Mouse (Mus musculus): Measurements from ENCODE around the gene Pde4d. TPM values are rescaled to one million over a fixed set of nuclear protein-coding genes. Genes with fewer than 3 reads are reported as not detected.

The Pde4d gene
- polyA plus RNA-seq, 2 experiments: 11.7 to 17.3 TPM

- Histone ChIP-seq H3K27ac (replicated peaks; ENCODE audit: low read depth, low read length) (no peak overlapping the region), H3K36me3 (ENCODE audit: control insufficient read depth, insufficient read depth, low read length) (no peaks in the 10 kb centered on the region), H3K9me3 (ENCODE audit: control insufficient read depth, low read length) (no peaks in the 10 kb centered on the region), H3K4me3 (replicated peaks; ENCODE audit: low read length) (no peak overlapping the region), H3K9ac (ENCODE audit: low read depth, low read length, severe bottlenecking) (no peak overlapping the region), H3K4me2 (replicated peaks; ENCODE audit: low read depth, low read length, severe bottlenecking) (no peak overlapping the region), H3K4me1 (ENCODE audit: control insufficient read depth, insufficient read depth, low read length) (peaks cover 8% of the 10 kb centered on the region; the same call in 1 of the 2 replicates), H3K27me3 (ENCODE audit: control insufficient read depth, insufficient read depth, low read length) (no peaks in the 10 kb centered on the region)
- no peak for TF ChIP-seq POLR2A (IDR thresholded peaks at IDR 0.05; ENCODE audit: borderline replicate concordance, extremely low read depth, insufficient read depth, insufficient read length)
- no peak for ATAC-seq (ENCODE audit: low FRiP score, low read depth)
- DNase-seq (ENCODE audit: low spot score): no peak
- WGBS: 60% methylated on average over 3 of the region's 3 CpGs
Measured at GRCm38 (mm10) chr13:108751155-108751840, 301.6 kb downstream of the Pde4d start.

- peaks cover 9% of the 10 kb centered on the region; the same call in 1 of the 2 replicates for H3K4me1 ChIP-seq (ENCODE audit: control insufficient read depth, insufficient read depth, low read length)
- 73% methylated on average over 7 of the region's 7 CpGs for WGBS
- H3K9me3 ChIP-seq (ENCODE audit: control insufficient read depth, low read length): no peaks in the 10 kb centered on the region
- H3K27ac ChIP-seq (replicated peaks; ENCODE audit: low read depth, low read length): no peak overlapping the region
- H3K9ac ChIP-seq (ENCODE audit: low read depth, low read length, severe bottlenecking): no peak overlapping the region
- H3K4me3 ChIP-seq (replicated peaks; ENCODE audit: low read length): no peak overlapping the region
- DNase-seq (ENCODE audit: low spot score) (no peak), ATAC-seq (ENCODE audit: low FRiP score, low read depth) (no peak)
- no peak overlapping the region for H3K4me2 ChIP-seq (replicated peaks; ENCODE audit: low read depth, low read length, severe bottlenecking)
- H3K27me3 ChIP-seq (ENCODE audit: control insufficient read depth, insufficient read depth, low read length): no peaks in the 10 kb centered on the region
- no peak for TF ChIP-seq POLR2A (IDR thresholded peaks at IDR 0.05; ENCODE audit: borderline replicate concordance, extremely low read depth, insufficient read depth, insufficient read length)
- no peaks in the 10 kb centered on the region for H3K36me3 ChIP-seq (ENCODE audit: control insufficient read depth, insufficient read depth, low read length)
Measured at GRCm38 (mm10) chr13:108757477-108757876, 307.7 kb downstream of the Pde4d start.

- no peak overlapping the region for H3K4me2 ChIP-seq (replicated peaks; ENCODE audit: low read depth, low read length, severe bottlenecking)
- ATAC-seq (ENCODE audit: low FRiP score, low read depth) (no peak), DNase-seq (ENCODE audit: low spot score) (no peak)
- no peak overlapping the region for H3K27ac ChIP-seq (replicated peaks; ENCODE audit: low read depth, low read length)
- H3K9ac ChIP-seq (ENCODE audit: low read depth, low read length, severe bottlenecking): no peak overlapping the region
- peaks cover 9% of the 10 kb centered on the region; the same call in 1 of the 2 replicates for H3K4me1 ChIP-seq (ENCODE audit: control insufficient read depth, insufficient read depth, low read length)
- H3K36me3 ChIP-seq (ENCODE audit: control insufficient read depth, insufficient read depth, low read length): no peaks in the 10 kb centered on the region
- WGBS: 66% methylated on average over 4 of the region's 4 CpGs
- H3K27me3 ChIP-seq (ENCODE audit: control insufficient read depth, insufficient read depth, low read length): no peaks in the 10 kb centered on the region
- TF ChIP-seq POLR2A (IDR thresholded peaks at IDR 0.05; ENCODE audit: borderline replicate concordance, extremely low read depth, insufficient read depth, insufficient read length): no peak
- H3K4me3 ChIP-seq (replicated peaks; ENCODE audit: low read length): no peak overlapping the region
- H3K9me3 ChIP-seq (ENCODE audit: control insufficient read depth, low read length): no peaks in the 10 kb centered on the region
Measured at GRCm38 (mm10) chr13:108758331-108758730, 308.6 kb downstream of the Pde4d start.

- no peak for ATAC-seq (ENCODE audit: low FRiP score, low read depth)
- no peaks in the 10 kb centered on the region for H3K27me3 ChIP-seq (ENCODE audit: control insufficient read depth, insufficient read depth, low read length)
- peaks cover 9% of the 10 kb centered on the region; the same call in 1 of the 2 replicates for H3K4me1 ChIP-seq (ENCODE audit: control insufficient read depth, insufficient read depth, low read length)
- 71% methylated on average over 4 of the region's 4 CpGs for WGBS
- no peaks in the 10 kb centered on the region for H3K36me3 ChIP-seq (ENCODE audit: control insufficient read depth, insufficient read depth, low read length)
- H3K27ac ChIP-seq (replicated peaks; ENCODE audit: low read depth, low read length): no peak overlapping the region
- H3K4me2 ChIP-seq (replicated peaks; ENCODE audit: low read depth, low read length, severe bottlenecking): no peak overlapping the region
- H3K9me3 ChIP-seq (ENCODE audit: control insufficient read depth, low read length): no peaks in the 10 kb centered on the region
- no peak for TF ChIP-seq POLR2A (IDR thresholded peaks at IDR 0.05; ENCODE audit: borderline replicate concordance, extremely low read depth, insufficient read depth, insufficient read length)
- H3K9ac ChIP-seq (ENCODE audit: low read depth, low read length, severe bottlenecking): no peak overlapping the region
- DNase-seq (ENCODE audit: low spot score): no peak
- no peak overlapping the region for H3K4me3 ChIP-seq (replicated peaks; ENCODE audit: low read length)
Measured at GRCm38 (mm10) chr13:108759140-108759539, 309.4 kb downstream of the Pde4d start.

- WGBS: 83% methylated on average over 3 of the region's 3 CpGs
- DNase-seq (ENCODE audit: low spot score): no peak
- no peaks in the 10 kb centered on the region for H3K9me3 ChIP-seq (ENCODE audit: control insufficient read depth, low read length)
- no peak overlapping the region for H3K4me2 ChIP-seq (replicated peaks; ENCODE audit: low read depth, low read length, severe bottlenecking)
- H3K4me1 ChIP-seq (ENCODE audit: control insufficient read depth, insufficient read depth, low read length): 0 out of 2 replicates have a peak, but pooled peaks cover 4% of the 10 kb centered on the region
- no peak overlapping the region for H3K9ac ChIP-seq (ENCODE audit: low read depth, low read length, severe bottlenecking)
- H3K27ac ChIP-seq (replicated peaks; ENCODE audit: low read depth, low read length): no peak overlapping the region
- no peaks in the 10 kb centered on the region for H3K36me3 ChIP-seq (ENCODE audit: control insufficient read depth, insufficient read depth, low read length)
- ATAC-seq (ENCODE audit: low FRiP score, low read depth): no peak
- H3K4me3 ChIP-seq (replicated peaks; ENCODE audit: low read length): no peak overlapping the region
- TF ChIP-seq POLR2A (IDR thresholded peaks at IDR 0.05; ENCODE audit: borderline replicate concordance, extremely low read depth, insufficient read depth, insufficient read length): no peak
- H3K27me3 ChIP-seq (ENCODE audit: control insufficient read depth, insufficient read depth, low read length): no peaks in the 10 kb centered on the region
Measured at GRCm38 (mm10) chr13:108763295-108763694, 313.5 kb downstream of the Pde4d start.

Measured in limb, embryonic 14.5 days (tissue).